Mouse (Mus musculus) thymus, postnatal 25 days (tissue): ENCODE data around the gene Adk.
"Not testable (repeated sequence)": the region's sequence is repeated elsewhere in the genome, so short reads cannot be mapped to it uniquely, and the experiment has no call there.

Experiments used
- DNase-seq: peaks from one replicate; pipeline ENCODE4 v3.0.0; 2022

Adk gene

GRCm38 (mm10) chr14:21065490-21066162 is 13.3 kb downstream of the Adk start:
- no peak for DNase-seq

- peak; percentile 15 for DNase-seq
Measured at GRCm38 (mm10) chr14:21069594-21069993, 17.2 kb downstream of the Adk start.

- no peak for DNase-seq
Measured at GRCm38 (mm10) chr14:21073981-21074380, 21.6 kb downstream of the Adk start.

GRCm38 (mm10) chr14:21074398-21075320 is 22.3 kb downstream of the Adk start:
- no peak for DNase-seq

- peak; percentile 90 for DNase-seq
Measured at GRCm38 (mm10) chr14:21075751-21076500, 23.6 kb downstream of the Adk start.

GRCm38 (mm10) chr14:21076501-21077194 is 24.3 kb downstream of the Adk start:
- no peak for DNase-seq

- no peak for DNase-seq
Measured at GRCm38 (mm10) chr14:21077939-21078338, 25.6 kb downstream of the Adk start.

- no peak for DNase-seq
Measured at GRCm38 (mm10) chr14:21078511-21078910, 26.1 kb downstream of the Adk start.

GRCm38 (mm10) chr14:21082823-21083222 is 30.4 kb downstream of the Adk start:
- DNase-seq: no peak

GRCm38 (mm10) chr14:21085666-21086065 is 33.3 kb downstream of the Adk start:
- DNase-seq: no peak

GRCm38 (mm10) chr14:21086106-21086505 is 33.7 kb downstream of the Adk start:
- no peak for DNase-seq

GRCm38 (mm10) chr14:21086827-21087351 is 34.5 kb downstream of the Adk start:
- no peak for DNase-seq

- no peak for DNase-seq
Measured at GRCm38 (mm10) chr14:21087390-21088060, 35.2 kb downstream of the Adk start.

GRCm38 (mm10) chr14:21088731-21089130 is 36.4 kb downstream of the Adk start:
- DNase-seq: no peak

- no peak for DNase-seq
Measured at GRCm38 (mm10) chr14:21090400-21090799, 38.0 kb downstream of the Adk start.

- no peak for DNase-seq
Measured at GRCm38 (mm10) chr14:21090930-21091486, 38.6 kb downstream of the Adk start.

GRCm38 (mm10) chr14:21094161-21094560 is 41.8 kb downstream of the Adk start:
- DNase-seq: not testable (repeated sequence)

- no peak for DNase-seq
Measured at GRCm38 (mm10) chr14:21096279-21096678, 43.9 kb downstream of the Adk start.

GRCm38 (mm10) chr14:21096689-21097088 is 44.3 kb downstream of the Adk start:
- no peak for DNase-seq

- no peak for DNase-seq
Measured at GRCm38 (mm10) chr14:21099371-21099770, 47.0 kb downstream of the Adk start.

- DNase-seq: no peak
Measured at GRCm38 (mm10) chr14:21100876-21101275, 48.5 kb downstream of the Adk start.
